Mouse (Mus musculus) midbrain, embryonic 16.5 days (tissue): ENCODE measurements at regions not wholly inside any gene's neighbourhood (a gene's known extent, or its start where the extent isn't known, plus 50 kb on each side); places are given as distances from the start of the nearest gene placed in this dataset.
"Not testable (repeated sequence)": the region's sequence is repeated elsewhere in the genome, so short reads cannot be mapped to it uniquely, and the experiment has no call there.

Experiments
- ATAC-seq: fragments of 200-750 bp; cut with Nextera tagmentation; 2 replicates; pipeline ENCODE4 v1.8.0; 2017; ENCODE audit warnings: moderate TSS enrichment
- H3K27ac ChIP-seq: fragments of 300-500 bp; sonication (generic); 2 replicates; pipeline ENCODE4 v1.5.1; 2014; ENCODE audit warnings: mild to moderate bottlenecking, low read length, mixed read lengths
- H3K27me3 ChIP-seq: fragments of 300-500 bp; sonication (generic); 2 replicates; pipeline ENCODE4 v1.6.1; 2014; ENCODE audit warnings: low read depth, low read length, mixed read lengths; ENCODE audit not compliant: control insufficient read depth, insufficient read depth
- H3K36me3 ChIP-seq: fragments of 300-500 bp; sonication (generic); 2 replicates; pipeline ENCODE4 v1.6.1; 2014; ENCODE audit warnings: mild to moderate bottlenecking, low read length, moderate library complexity, mixed read lengths; ENCODE audit not compliant: control insufficient read depth, insufficient read depth
- H3K4me1 ChIP-seq: fragments of 300-500 bp; sonication (generic); 2 replicates; pipeline ENCODE4 v1.6.1; 2014; ENCODE audit warnings: mild to moderate bottlenecking, low read length, mixed read lengths; ENCODE audit not compliant: control insufficient read depth, insufficient read depth
- H3K4me2 ChIP-seq: fragments of 300-500 bp; sonication (generic); 2 replicates; pipeline ENCODE4 v1.6.1; 2014; ENCODE audit warnings: mild to moderate bottlenecking, low read length, mixed read lengths
- H3K4me3 ChIP-seq: fragments of 300-500 bp; sonication (generic); 2 replicates; pipeline ENCODE4 v1.5.1; 2014; ENCODE audit warnings: low read depth, mild to moderate bottlenecking, low read length, moderate library complexity, mixed read lengths
- H3K9ac ChIP-seq: fragments of 300-500 bp; sonication (generic); 2 replicates; pipeline ENCODE4 v1.6.1; 2014; ENCODE audit warnings: low read depth, low read length, mixed read lengths
- H3K9me3 ChIP-seq: fragments of 300-500 bp; sonication (generic); replicated peaks from 2 replicates; pipeline ENCODE4 v1.6.1; 2014; ENCODE audit warnings: mild to moderate bottlenecking, low read length, mixed read lengths; ENCODE audit not compliant: control insufficient read depth, poor library complexity, severe bottlenecking
- WGBS: fragments of 180-500 bp; shearing (Covaris S2); extraction: QIAGEN DNeasy Blood & Tissue Kit; methylation state at CpG from one replicate; pipeline ENCODE4 v1.1.7; 2014; 5-methylcytosine and 5-hydroxymethylcytosine counted together

GRCm38 (mm10) chr1:43299490-43300302, 102.9 kb upstream of the Fhl2 start:
- Histone ChIP-seq H3K27me3 (no peaks in the 10 kb centered on the region), H3K4me1 (no peaks in the 10 kb centered on the region), H3K4me2 (no peak overlapping the region), H3K27ac (no peak overlapping the region), H3K4me3 (no peak overlapping the region), H3K9me3 (no peaks in the 10 kb centered on the region), H3K9ac (no peak overlapping the region), H3K36me3 (no peaks in the 10 kb centered on the region)
- peak; percentile 84 for ATAC-seq
- WGBS: 45% methylated on average over 7 of the region's 7 CpGs

- H3K4me1 ChIP-seq: no peaks in the 10 kb centered on the region
- H3K4me2 ChIP-seq: no peak overlapping the region
- H3K4me3 ChIP-seq: no peak overlapping the region
- no peaks in the 10 kb centered on the region for H3K9me3 ChIP-seq
- H3K27me3 ChIP-seq: no peaks in the 10 kb centered on the region
- WGBS: 82% methylated on average over 5 of the region's 5 CpGs
- H3K27ac ChIP-seq: no peak overlapping the region
- H3K36me3 ChIP-seq: no peaks in the 10 kb centered on the region
- ATAC-seq: no peak
- H3K9ac ChIP-seq: no peak overlapping the region
These were observed 103.9 kb upstream of the Fhl2 start for GRCm38 (mm10) chr1:43300676-43301075.

GRCm38 (mm10) chr1:43301866-43302571, 105.2 kb upstream of the Fhl2 start:
- Histone ChIP-seq H3K27me3 (no peaks in the 10 kb centered on the region), H3K9me3 (no peaks in the 10 kb centered on the region), H3K9ac (no peak overlapping the region), H3K4me2 (no peak overlapping the region), H3K36me3 (no peaks in the 10 kb centered on the region), H3K4me3 (no peak overlapping the region), H3K4me1 (no peaks in the 10 kb centered on the region), H3K27ac (no peak overlapping the region)
- 85% methylated on average over 7 of the region's 7 CpGs for WGBS
- ATAC-seq: no peak

- Histone ChIP-seq H3K4me2 (no peak overlapping the region), H3K27ac (no peak overlapping the region), H3K9ac (no peak overlapping the region), H3K27me3 (no peaks in the 10 kb centered on the region), H3K9me3 (no peaks in the 10 kb centered on the region), H3K4me3 (no peak overlapping the region), H3K36me3 (no peaks in the 10 kb centered on the region), H3K4me1 (no peaks in the 10 kb centered on the region)
- no peak for ATAC-seq
- 88% methylated on average over 7 of the region's 7 CpGs for WGBS
These were observed 105.9 kb upstream of the Fhl2 start for GRCm38 (mm10) chr1:43302657-43303056.

- no peak overlapping the region for H3K27ac ChIP-seq
- no peaks in the 10 kb centered on the region for H3K27me3 ChIP-seq
- no peaks in the 10 kb centered on the region for H3K36me3 ChIP-seq
- WGBS: 66% methylated on average over 9 of the region's 9 CpGs
- no peak for ATAC-seq
- H3K4me1 ChIP-seq: peaks cover 5% of the 10 kb centered on the region
- H3K9me3 ChIP-seq: no peaks in the 10 kb centered on the region
- H3K4me2 ChIP-seq: no peak overlapping the region
- no peak overlapping the region for H3K4me3 ChIP-seq
- no peak overlapping the region for H3K9ac ChIP-seq
These were observed 108.8 kb upstream of the Fhl2 start for GRCm38 (mm10) chr1:43305349-43306278.

GRCm38 (mm10) chr1:43310711-43311695, 114.2 kb upstream of the Fhl2 start:
- 56% methylated on average over 16 of the region's 16 CpGs for WGBS
- H3K27ac ChIP-seq: peak overlapping the region; percentile 26
- H3K36me3 ChIP-seq: no peaks in the 10 kb centered on the region
- H3K9me3 ChIP-seq: no peaks in the 10 kb centered on the region
- peak overlapping the region; percentile 23; the same call in 1 of the 2 replicates for H3K4me2 ChIP-seq
- H3K27me3 ChIP-seq: no peaks in the 10 kb centered on the region
- H3K4me1 ChIP-seq: peaks cover 8% of the 10 kb centered on the region
- no peak overlapping the region for H3K9ac ChIP-seq
- ATAC-seq: peak; percentile 64
- no peak overlapping the region for H3K4me3 ChIP-seq

GRCm38 (mm10) chr1:43316331-43316730, 119.5 kb upstream of the Fhl2 start:
- not testable (repeated sequence) for H3K4me1 ChIP-seq, H3K4me3 ChIP-seq, H3K9me3 ChIP-seq, H3K4me2 ChIP-seq, H3K9ac ChIP-seq, H3K36me3 ChIP-seq, H3K27me3 ChIP-seq, H3K27ac ChIP-seq, ATAC-seq
- 83% methylated on average over 12 of the region's 12 CpGs for WGBS
